Mouse (Mus musculus) spleen, postnatal 36 days (tissue): Measurements from ENCODE around the gene Hdac1.

Source experiments
- DNase-seq, 2 experiments: peaks; one replicate each; pipeline ENCODE4 v3.0.0; 2022; ENCODE audit warnings: low spot score in 2 of 2, mixed read lengths in 1 of 2

Gene Hdac1

GRCm38 (mm10) chr4:129476047-129476446 lies 66.5 kb downstream of the Hdac1 start:
- no peak for DNase-seq
